Mouse (Mus musculus): ENCODE results near the gene Cdkn1b. TPM values are rescaled to one million over a fixed set of nuclear protein-coding genes. Genes with fewer than 3 reads are reported as not detected.
A peak's percentile ranks its signal among the peaks of the same experiment; 100 is the strongest.

Cdkn1b gene
- polyA plus RNA-seq, 1 experiment from 2014 or later, result 18.9 TPM

- Histone ChIP-seq H3K27me3 (no peaks in the 10 kb centered on the region), H3K9ac (0 out of 2 replicates have a peak overlapping the region, but pooled peaks have one; percentile 7), H3K27ac (no peak overlapping the region), H3K9me3 (no peaks in the 10 kb centered on the region), H3K4me1 (no peaks in the 10 kb centered on the region), H3K4me3 (no peak overlapping the region), H3K4me2 (no peak overlapping the region), H3K36me3 (peaks cover 16% of the 10 kb centered on the region; the same call in 1 of the 2 replicates)
- no peak for ATAC-seq (ENCODE audit: insufficient number of reproducible peaks, insufficient read depth, low FRiP score, low TSS enrichment, low read depth)
- 63% methylated on average over 11 of the region's 11 CpGs for WGBS
Measured at GRCm38 (mm10) chr6:134953976-134954375, 33.8 kb downstream of the Cdkn1b start.

DNA sequence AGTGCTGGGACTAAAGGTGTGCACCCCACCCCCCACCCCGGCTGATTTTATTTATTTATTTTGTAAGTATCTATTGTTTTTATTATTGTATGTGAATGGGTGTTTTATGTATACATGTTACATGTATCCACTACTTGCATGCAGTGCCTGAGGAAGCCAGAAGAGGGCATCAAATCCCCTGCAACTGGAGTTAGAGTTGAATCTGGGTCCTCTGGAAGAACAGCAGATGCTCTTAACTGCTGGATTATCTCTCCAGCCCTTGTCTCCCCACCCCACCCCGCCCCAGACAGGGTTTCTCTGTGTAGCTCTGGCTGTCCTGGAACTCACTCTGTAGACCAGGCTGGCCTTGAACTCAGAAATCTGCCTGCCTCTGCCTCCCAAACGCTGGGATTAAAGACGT lies 36.2 kb downstream of the Cdkn1b start:
- Histone ChIP-seq H3K4me1 (peaks cover 12% of the 10 kb centered on the region), H3K4me2 (no peak overlapping the region), H3K27ac (no peak overlapping the region), H3K9me3 (no peaks in the 10 kb centered on the region), H3K4me3 (no peak overlapping the region), H3K36me3 (peaks cover 10% of the 10 kb centered on the region; the same call in 1 of the 2 replicates), H3K9ac (no peak overlapping the region), H3K27me3 (no peaks in the 10 kb centered on the region)
- ATAC-seq (ENCODE audit: insufficient number of reproducible peaks, insufficient read depth, low FRiP score, low TSS enrichment, low read depth), result no peak
- WGBS, result 79% methylated on average over 4 of the region's 4 CpGs

DNA sequence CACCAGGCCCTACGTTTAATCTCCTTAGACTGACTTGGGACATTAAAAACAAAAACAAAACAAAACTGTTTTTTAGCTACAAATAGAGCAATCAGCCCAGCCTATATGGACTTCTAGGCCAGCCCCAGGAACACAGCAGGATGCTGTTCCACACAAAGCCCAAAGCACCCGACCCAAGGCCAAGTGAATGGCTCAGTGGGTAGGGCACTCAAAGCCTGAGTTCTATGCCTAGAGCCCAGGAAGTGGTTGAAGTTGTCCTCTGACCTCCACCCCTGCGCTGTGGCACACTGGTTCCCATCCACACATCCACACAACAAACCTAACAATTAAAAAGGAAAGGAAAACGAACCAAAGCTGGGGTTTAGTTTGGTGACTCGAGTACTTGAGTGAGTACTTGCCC lies 41.1 kb downstream of the Cdkn1b start:
- ATAC-seq (ENCODE audit: insufficient number of reproducible peaks, insufficient read depth, low FRiP score, low TSS enrichment, low read depth), result no peak

GRCm38 (mm10) chr6:134961858-134962517 lies 41.8 kb downstream of the Cdkn1b start:
- Histone ChIP-seq H3K4me3 (no peak overlapping the region), H3K9me3 (0 out of 2 replicates have a peak, but pooled peaks cover 3% of the 10 kb centered on the region), H3K27ac (no peak overlapping the region), H3K27me3 (no peaks in the 10 kb centered on the region), H3K9ac (no peak overlapping the region), H3K4me1 (peaks cover 16% of the 10 kb centered on the region), H3K36me3 (no peaks in the 10 kb centered on the region), H3K4me2 (no peak overlapping the region)
- WGBS, result 39% methylated on average over 9 of the region's 9 CpGs
- ATAC-seq (ENCODE audit: insufficient number of reproducible peaks, insufficient read depth, low FRiP score, low TSS enrichment, low read depth), result no peak

More for the DNA sequence above, 41.1 kb downstream of the Cdkn1b start:
- H3K27ac ChIP-seq, result no peak overlapping the region
- WGBS, result 48% methylated on average over 5 of the region's 5 CpGs
- H3K9me3 ChIP-seq, result 0 out of 2 replicates have a peak, but pooled peaks cover 3% of the 10 kb centered on the region
- no peak overlapping the region for H3K9ac ChIP-seq
- H3K4me3 ChIP-seq, result no peak overlapping the region
- peaks cover 16% of the 10 kb centered on the region for H3K4me1 ChIP-seq
- H3K36me3 ChIP-seq, result peaks cover 1% of the 10 kb centered on the region; the same call in 1 of the 2 replicates
- H3K4me2 ChIP-seq, result no peak overlapping the region
- no peaks in the 10 kb centered on the region for H3K27me3 ChIP-seq

DNA sequence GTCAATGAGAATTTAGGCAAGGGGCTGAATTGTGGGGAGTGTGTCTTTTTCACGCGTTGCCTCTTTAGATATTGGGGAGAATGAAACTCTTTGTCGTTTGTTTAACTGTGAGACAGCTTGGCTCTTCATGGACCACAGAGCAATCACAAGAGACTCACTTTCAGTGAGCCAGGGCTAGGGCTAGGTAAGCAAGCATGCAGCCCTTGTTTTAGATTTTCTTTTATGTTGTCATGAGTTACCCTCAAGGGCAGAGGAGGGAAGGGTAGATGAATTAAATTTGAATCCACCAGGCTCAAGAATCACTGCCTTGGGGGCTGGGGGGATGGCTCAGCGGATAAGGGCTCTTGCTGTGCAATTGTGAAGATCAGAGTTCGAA lies 42.3 kb downstream of the Cdkn1b start:
- Histone ChIP-seq H3K27ac (no peak overlapping the region), H3K4me2 (no peak overlapping the region), H3K9ac (no peak overlapping the region), H3K27me3 (no peaks in the 10 kb centered on the region), H3K4me1 (peaks cover 16% of the 10 kb centered on the region), H3K9me3 (0 out of 2 replicates have a peak, but pooled peaks cover 3% of the 10 kb centered on the region), H3K36me3 (no peaks in the 10 kb centered on the region), H3K4me3 (no peak overlapping the region)
- 50% methylated on average over 5 of the region's 5 CpGs for WGBS
- ATAC-seq (ENCODE audit: insufficient number of reproducible peaks, insufficient read depth, low FRiP score, low TSS enrichment, low read depth), result no peak

DNA sequence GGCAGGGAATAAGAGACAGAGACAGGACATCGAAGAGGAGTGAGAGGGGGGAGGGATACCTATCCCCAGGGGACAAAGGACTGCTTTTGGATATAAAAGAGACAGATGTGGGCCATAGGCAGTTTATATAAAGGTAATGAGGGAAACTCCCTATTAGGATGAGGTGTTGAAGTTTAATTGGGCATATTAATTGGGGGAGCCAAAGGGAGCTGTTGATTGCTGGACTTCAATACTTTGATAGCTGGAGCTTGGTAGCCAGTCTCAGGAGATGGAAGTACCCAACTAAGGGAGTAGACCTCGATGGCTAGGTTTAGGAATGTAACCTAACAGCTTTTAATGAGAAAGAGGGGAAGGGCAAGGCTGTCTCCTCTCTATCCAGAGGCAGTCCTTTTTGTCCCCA lies 43.7 kb downstream of the Cdkn1b start:
- no peak overlapping the region for H3K4me2 ChIP-seq
- no peaks in the 10 kb centered on the region for H3K27me3 ChIP-seq
- H3K36me3 ChIP-seq, result no peaks in the 10 kb centered on the region
- H3K4me3 ChIP-seq, result no peak overlapping the region
- WGBS, result 71% methylated on average over 2 of the region's 2 CpGs
- peaks cover 16% of the 10 kb centered on the region for H3K4me1 ChIP-seq
- ATAC-seq (ENCODE audit: insufficient number of reproducible peaks, insufficient read depth, low FRiP score, low TSS enrichment, low read depth), result no peak
- 0 out of 2 replicates have a peak, but pooled peaks cover 3% of the 10 kb centered on the region for H3K9me3 ChIP-seq
- H3K9ac ChIP-seq, result no peak overlapping the region
- no peak overlapping the region for H3K27ac ChIP-seq

DNA sequence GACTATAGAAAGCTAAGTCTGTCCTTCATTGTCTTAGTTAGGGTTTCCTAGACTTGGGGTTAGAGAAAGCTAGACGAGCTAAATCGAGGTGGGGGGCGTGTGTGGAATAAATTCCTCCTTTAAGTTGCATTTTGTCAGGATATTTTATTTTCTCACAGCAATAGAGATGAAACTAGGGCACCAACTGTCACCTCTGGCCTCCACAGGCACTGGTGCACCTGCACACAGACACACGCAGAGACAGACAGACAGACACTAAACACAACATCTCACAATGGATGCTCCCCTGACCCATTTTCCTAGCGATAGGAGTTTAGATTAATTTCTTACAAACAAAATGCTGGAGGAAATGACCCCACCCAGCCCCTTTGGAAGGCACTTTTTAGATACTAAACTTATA lies 46.5 kb downstream of the Cdkn1b start:
- Histone ChIP-seq H3K36me3 (no peaks in the 10 kb centered on the region), H3K4me2 (no peak overlapping the region), H3K27me3 (no peaks in the 10 kb centered on the region), H3K9me3 (0 out of 2 replicates have a peak, but pooled peaks cover 3% of the 10 kb centered on the region), H3K9ac (no peak overlapping the region), H3K4me1 (peaks cover 2% of the 10 kb centered on the region; the same call in 1 of the 2 replicates), H3K4me3 (no peak overlapping the region), H3K27ac (no peak overlapping the region)
- no peak for ATAC-seq (ENCODE audit: insufficient number of reproducible peaks, insufficient read depth, low FRiP score, low TSS enrichment, low read depth)
- WGBS, result 87% methylated on average over 5 of the region's 5 CpGs

DNA sequence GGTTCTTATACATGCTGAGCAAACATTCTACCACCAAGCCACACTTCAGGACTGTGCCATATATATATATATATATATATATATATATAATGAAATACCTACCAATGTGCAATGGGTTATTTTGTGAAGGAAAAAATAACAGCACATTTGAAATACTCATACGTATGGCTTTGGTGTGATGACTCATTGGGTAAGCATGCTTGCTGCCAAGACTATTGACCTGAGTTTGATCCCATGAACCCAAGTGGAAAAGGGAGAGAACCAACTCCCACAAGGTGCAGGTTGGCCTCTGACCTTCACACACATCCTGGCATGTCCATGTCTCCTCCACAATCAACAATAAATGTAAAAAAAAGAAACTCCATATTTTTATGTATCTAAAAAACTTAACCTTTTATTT lies 48.1 kb downstream of the Cdkn1b start:
- Histone ChIP-seq H3K9ac (no peak overlapping the region), H3K9me3 (0 out of 2 replicates have a peak, but pooled peaks cover 3% of the 10 kb centered on the region), H3K36me3 (no peaks in the 10 kb centered on the region), H3K4me3 (no peak overlapping the region), H3K27me3 (no peaks in the 10 kb centered on the region), H3K27ac (no peak overlapping the region), H3K4me2 (no peak overlapping the region), H3K4me1 (no peaks in the 10 kb centered on the region)
- 70% methylated on average over 1 of the region's 1 CpGs for WGBS
- no peak for ATAC-seq (ENCODE audit: insufficient number of reproducible peaks, insufficient read depth, low FRiP score, low TSS enrichment, low read depth)

DNA sequence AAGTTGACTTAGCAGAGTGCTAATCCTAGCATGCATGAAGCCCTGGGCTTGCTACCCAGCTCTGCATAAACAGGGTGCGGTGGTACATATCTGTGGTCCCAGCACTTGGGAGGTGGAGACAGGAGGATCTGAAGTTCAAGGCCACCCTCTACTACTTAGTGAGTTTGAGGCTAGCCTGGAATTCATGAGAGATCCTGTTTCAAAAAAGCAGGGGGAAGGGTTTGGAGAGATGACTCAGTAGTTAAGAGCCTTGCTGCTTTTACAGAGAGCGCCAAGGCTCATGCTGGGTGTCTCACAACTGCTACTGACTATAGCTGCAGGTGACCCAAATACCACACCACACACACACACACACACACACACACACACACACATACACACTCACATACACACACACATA lies 49.3 kb downstream of the Cdkn1b start:
- Histone ChIP-seq H3K9me3 (0 out of 2 replicates have a peak, but pooled peaks cover 3% of the 10 kb centered on the region), H3K27me3 (no peaks in the 10 kb centered on the region), H3K36me3 (no peaks in the 10 kb centered on the region), H3K4me1 (no peaks in the 10 kb centered on the region), H3K4me2 (no peak overlapping the region), H3K4me3 (no peak overlapping the region), H3K9ac (no peak overlapping the region), H3K27ac (no peak overlapping the region)
- 90% methylated on average over 2 of the region's 2 CpGs for WGBS
- no peak for ATAC-seq (ENCODE audit: insufficient number of reproducible peaks, insufficient read depth, low FRiP score, low TSS enrichment, low read depth)

DNA sequence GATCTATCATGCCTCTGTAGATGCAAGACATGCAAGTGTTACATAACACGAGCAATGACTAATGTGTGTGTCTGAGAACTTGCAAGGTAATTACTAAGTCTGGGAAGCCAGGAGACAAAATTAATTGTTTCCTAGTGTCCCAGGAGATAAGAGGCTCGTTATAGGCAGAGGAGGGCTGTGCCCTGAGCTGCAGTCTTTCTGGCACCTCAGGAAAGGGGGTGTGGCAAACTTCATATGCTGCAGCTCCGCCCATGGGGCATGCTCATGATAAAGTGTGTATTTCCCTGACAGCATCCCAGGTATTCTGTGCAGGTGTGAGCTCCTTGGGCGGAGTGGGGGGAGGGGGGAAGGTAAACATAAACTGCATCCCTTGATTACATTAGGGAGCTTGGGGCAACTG lies 51.9 kb downstream of the Cdkn1b start:
- Histone ChIP-seq H3K9me3 (no peaks in the 10 kb centered on the region), H3K9ac (no peak overlapping the region), H3K4me1 (no peaks in the 10 kb centered on the region), H3K4me3 (no peak overlapping the region), H3K36me3 (no peaks in the 10 kb centered on the region), H3K27ac (no peak overlapping the region), H3K4me2 (no peak overlapping the region), H3K27me3 (no peaks in the 10 kb centered on the region)
- 49% methylated on average over 4 of the region's 4 CpGs for WGBS
- no peak for ATAC-seq (ENCODE audit: insufficient number of reproducible peaks, insufficient read depth, low FRiP score, low TSS enrichment, low read depth)

All from embryonic facial prominence, embryonic 13.5 days (tissue).